Mouse (Mus musculus) hindbrain, postnatal 0 days (tissue): ENCODE measurements around the gene Olfr481. TPM values are rescaled to one million over a fixed set of nuclear protein-coding genes. Genes with fewer than 3 reads are reported as not detected.

ENCODE experiments used
- ATAC-seq: fragments of 200-750 bp; cut with Nextera tagmentation; 2 replicates; pipeline ENCODE4 v1.8.0; 2017; ENCODE audit warnings: mild to moderate bottlenecking, moderate TSS enrichment, moderate library complexity
- DNase-seq: peaks from one replicate; pipeline ENCODE4 v3.0.0-alpha.2; 2015; ENCODE audit warnings: low spot score
- H3K27ac ChIP-seq: fragments of 300-500 bp; sonication (generic); 2 replicates; pipeline ENCODE4 v1.5.1; 2014; ENCODE audit warnings: mild to moderate bottlenecking
- H3K27me3 ChIP-seq: fragments of 300-500 bp; sonication (generic); 2 replicates; pipeline ENCODE4 v1.6.1; 2014; ENCODE audit warnings: low read length, mixed read lengths; ENCODE audit not compliant: insufficient read depth
- H3K36me3 ChIP-seq: fragments of 300-500 bp; sonication (generic); 2 replicates; pipeline ENCODE4 v1.6.1; 2014; ENCODE audit warnings: low read length, mixed read lengths; ENCODE audit not compliant: insufficient read depth
- H3K4me1 ChIP-seq: fragments of 300-500 bp; sonication (generic); 2 replicates; pipeline ENCODE4 v1.6.1; 2014; ENCODE audit warnings: antibody characterized with exemption, low read length, mixed read lengths; ENCODE audit not compliant: insufficient read depth
- H3K4me2 ChIP-seq: fragments of 300-500 bp; sonication (generic); 2 replicates; pipeline ENCODE4 v1.6.1; 2014; ENCODE audit warnings: low read depth, mild to moderate bottlenecking, low read length, moderate library complexity, mixed read lengths
- H3K4me3 ChIP-seq: fragments of 300-500 bp; sonication (generic); 2 replicates; pipeline ENCODE4 v1.5.1; 2014; ENCODE audit warnings: low read length
- H3K9ac ChIP-seq: fragments of 300-500 bp; sonication (generic); replicated peaks from 2 replicates; pipeline ENCODE4 v1.6.1; 2014; ENCODE audit warnings: mild to moderate bottlenecking, low read length, moderate library complexity, mixed read lengths
- H3K9me3 ChIP-seq: fragments of 300-500 bp; sonication (generic); 2 replicates; pipeline ENCODE4 v1.6.1; 2016; ENCODE audit warnings: low read length, mixed read lengths
- CTCF ChIP-seq: IDR thresholded peaks from 2 replicates; pipeline ENCODE4 v1.5.1; 2016; ENCODE audit warnings: antibody characterized with exemption, control low read depth, low read depth
- WGBS: fragments of 180-500 bp; shearing (Covaris S2); extraction: QIAGEN DNeasy Blood & Tissue Kit; methylation state at CpG from one replicate; pipeline ENCODE4 v1.1.7; 2014; 5-methylcytosine and 5-hydroxymethylcytosine counted together
- polyA plus RNA-seq: library from polyadenylated mRNA; unstranded; fragments of >200 nt; fragmentation: Nextera tagmentation; extraction: Ambion mirVana; gene quantifications from 2 replicates; pipeline ENCODE4 v1.2.1, GENCODE M21; 2015
- total RNA-seq: library from RNA; depleted of rRNA; stranded (reverse); fragments of >200 nt; gene quantifications from 2 replicates; pipeline ENCODE4 v1.2.3, GENCODE M21; 2014; rRNA removed

The Olfr481 gene
- total and polyA plus RNA-seq, 2 experiments from 2014 or later: not detected

DNA sequence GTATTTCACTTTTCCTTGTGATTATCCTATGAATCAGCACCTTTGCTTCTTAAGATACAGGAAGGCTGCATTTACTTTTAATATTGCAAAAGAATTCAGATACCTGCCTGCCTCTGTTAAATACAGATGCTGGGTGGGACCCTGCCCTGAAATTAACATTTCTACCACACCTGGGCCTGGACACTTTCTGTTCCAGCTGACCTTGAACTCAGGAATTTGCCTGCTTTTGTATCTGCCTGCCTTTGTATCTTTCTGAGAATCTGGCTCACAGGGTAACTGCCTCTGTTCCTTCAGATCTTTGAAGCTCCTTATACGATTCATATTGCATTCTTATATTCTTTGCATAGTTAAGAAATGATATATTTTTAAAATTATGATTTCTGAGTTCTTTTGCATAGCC lies 41.8 kb downstream of the Olfr481 start:
- Histone ChIP-seq H3K4me3 (no peak overlapping the region), H3K4me2 (no peak overlapping the region), H3K36me3 (no peaks in the 10 kb centered on the region), H3K27ac (no peak overlapping the region), H3K9ac (no peak overlapping the region), H3K9me3 (no peaks in the 10 kb centered on the region), H3K27me3 (no peaks in the 10 kb centered on the region), H3K4me1 (no peaks in the 10 kb centered on the region)
- no peak for TF ChIP-seq CTCF
- DNase-seq (no peak), ATAC-seq (no peak)
- WGBS: 77% methylated on average over 1 of the region's 1 CpGs

GRCm38 (mm10) chr7:108127349-108127748 lies 47.7 kb downstream of the Olfr481 start, which contains the start of gene Olfr484:
TSS of gene Olfr484 (minus strand) at chr7:108127449.
- H3K27me3 ChIP-seq: no peaks in the 10 kb centered on the region

More at GRCm38 (mm10) chr7:108127349-108127748, 47.7 kb downstream of the Olfr481 start, which contains the start of gene Olfr484:
- Histone ChIP-seq H3K27ac (no peak within 1 kb of the TSS), H3K9me3 (no peaks in the 10 kb centered on the region), H3K4me2 (no peak within 1 kb of the TSS), H3K4me3 (no peak within 1 kb of the TSS), H3K36me3 (no peaks in the 10 kb centered on the region), H3K9ac (no peak within 1 kb of the TSS), H3K4me1 (no peaks in the 10 kb centered on the region)
- ATAC-seq: no peak
- no peak for TF ChIP-seq CTCF
- DNase-seq: no peak

Other genes starting within 250 kb of the Olfr481 start
- not detected in 2 replicates for gene Olfr470, start 232.4 kb upstream of the Olfr481 start, total RNA-seq
- not detected in 2 replicates for gene Olfr470, start 232.4 kb upstream of the Olfr481 start, polyA plus RNA-seq
- not detected in 2 replicates for gene Olfr472, start 182.0 kb upstream of the Olfr481 start, total RNA-seq
- not detected in 2 replicates for gene Olfr472, start 182.0 kb upstream of the Olfr481 start, polyA plus RNA-seq
- not detected in 2 replicates for gene Olfr473, start 149.4 kb upstream of the Olfr481 start, total RNA-seq
- gene Olfr473, start 149.4 kb upstream of the Olfr481 start, polyA plus RNA-seq: not detected in 2 replicates
- gene Olfr474, start 125.2 kb upstream of the Olfr481 start, total RNA-seq: not detected in 2 replicates
- gene Olfr474, start 125.2 kb upstream of the Olfr481 start, polyA plus RNA-seq: not detected in 2 replicates
- gene Olfr476, start 115.1 kb upstream of the Olfr481 start, total RNA-seq: not detected in 2 replicates
- gene Olfr476, start 115.1 kb upstream of the Olfr481 start, polyA plus RNA-seq: not detected in 2 replicates
- gene Olfr477, start 93.2 kb upstream of the Olfr481 start, total RNA-seq: not detected in 2 replicates
- not detected in 2 replicates for gene Olfr477, start 93.2 kb upstream of the Olfr481 start, polyA plus RNA-seq
- not detected in 2 replicates for gene Olfr478, start 45.9 kb upstream of the Olfr481 start, total RNA-seq
- gene Olfr478, start 45.9 kb upstream of the Olfr481 start, polyA plus RNA-seq: not detected in 2 replicates
- not detected in 2 replicates for gene Olfr479, start 29.2 kb upstream of the Olfr481 start, total RNA-seq
- gene Olfr479, start 29.2 kb upstream of the Olfr481 start, polyA plus RNA-seq: not detected in 2 replicates
- gene Olfr480, start 12.5 kb upstream of the Olfr481 start, total RNA-seq: not detected in 2 replicates
- gene Olfr480, start 12.5 kb upstream of the Olfr481 start, polyA plus RNA-seq: not detected in 2 replicates
- gene Olfr482, start 17.7 kb downstream of the Olfr481 start, total RNA-seq: not detected in 2 replicates
- 0.14 TPM in 1 of 2 replicates, not detected in the other for gene Olfr482, start 17.7 kb downstream of the Olfr481 start, polyA plus RNA-seq
- not detected in 2 replicates for gene Olfr483, start 21.0 kb downstream of the Olfr481 start, total RNA-seq
- not detected in 2 replicates for gene Olfr483, start 21.0 kb downstream of the Olfr481 start, polyA plus RNA-seq
- not detected in 2 replicates for gene Olfr484, start 47.6 kb downstream of the Olfr481 start, total RNA-seq
- not detected in 2 replicates for gene Olfr484, start 47.6 kb downstream of the Olfr481 start, polyA plus RNA-seq
- gene Olfr485, start 80.0 kb downstream of the Olfr481 start, total RNA-seq: not detected in 2 replicates
- gene Olfr485, start 80.0 kb downstream of the Olfr481 start, polyA plus RNA-seq: not detected in 2 replicates
- gene Olfr486, start 92.9 kb downstream of the Olfr481 start, total RNA-seq: not detected in 2 replicates
- gene Olfr486, start 92.9 kb downstream of the Olfr481 start, polyA plus RNA-seq: not detected in 2 replicates
- not detected in 2 replicates for gene Olfr487, start 134.8 kb downstream of the Olfr481 start, total RNA-seq
- not detected in 2 replicates for gene Olfr487, start 134.8 kb downstream of the Olfr481 start, polyA plus RNA-seq
- not detected in 2 replicates for gene Olfr488, start 178.5 kb downstream of the Olfr481 start, total RNA-seq
- not detected in 2 replicates for gene Olfr488, start 178.5 kb downstream of the Olfr481 start, polyA plus RNA-seq
- gene Olfr490, start 209.1 kb downstream of the Olfr481 start, total RNA-seq: not detected in 2 replicates
- gene Olfr490, start 209.1 kb downstream of the Olfr481 start, polyA plus RNA-seq: not detected in 2 replicates
- gene Olfr491, start 233.6 kb downstream of the Olfr481 start, total RNA-seq: not detected in 2 replicates
- gene Olfr491, start 233.6 kb downstream of the Olfr481 start, polyA plus RNA-seq: not detected in 2 replicates
- gene Olfr492, start 243.8 kb downstream of the Olfr481 start, total RNA-seq: not detected in 2 replicates
- gene Olfr492, start 243.8 kb downstream of the Olfr481 start, polyA plus RNA-seq: not detected in 2 replicates